Mouse (Mus musculus) liver, embryonic 11.5 days (tissue): ENCODE measurements at regions not wholly inside any gene's neighbourhood (a gene's known extent, or its start where the extent isn't known, plus 50 kb on each side); places are given as distances from the start of the nearest gene placed in this dataset.

Source experiments
- ATAC-seq: fragments of 200-750 bp; cut with Nextera tagmentation; replicated peaks from 2 replicates; pipeline ENCODE4 v1.8.0; 2017; ENCODE audit warnings: moderate number of reproducible peaks, mild to moderate bottlenecking, moderate TSS enrichment, moderate library complexity; ENCODE audit not compliant: low FRiP score
- DNase-seq: peaks from one replicate; pipeline ENCODE4 v3.0.0-alpha.2; 2017; ENCODE audit warnings: low spot score
- H3K27ac ChIP-seq: fragments of 300-500 bp; sonication (generic); 2 replicates; pipeline ENCODE4 v1.5.1; 2014; ENCODE audit warnings: mild to moderate bottlenecking, low read depth, low read length, control low read depth
- H3K27me3 ChIP-seq: fragments of 300-500 bp; sonication (generic); replicated peaks from 2 replicates; pipeline ENCODE4 v1.6.1; 2014; ENCODE audit warnings: low read length, mixed read lengths; ENCODE audit not compliant: control insufficient read depth, insufficient read depth
- H3K36me3 ChIP-seq: fragments of 300-500 bp; sonication (generic); 2 replicates; pipeline ENCODE4 v1.6.1; 2014; ENCODE audit warnings: mild to moderate bottlenecking, low read length, moderate library complexity, mixed read lengths; ENCODE audit not compliant: control insufficient read depth, insufficient read depth
- H3K4me1 ChIP-seq: fragments of 300-500 bp; sonication (generic); replicated peaks from 2 replicates; pipeline ENCODE4 v1.6.1; 2014; ENCODE audit warnings: low read length, mixed read lengths; ENCODE audit not compliant: control insufficient read depth, insufficient read depth
- H3K4me2 ChIP-seq: fragments of 300-500 bp; sonication (generic); 2 replicates; pipeline ENCODE4 v1.6.1; 2014; ENCODE audit warnings: mild to moderate bottlenecking, control low read depth, moderate library complexity
- H3K4me3 ChIP-seq: fragments of 300-500 bp; sonication (generic); 2 replicates; pipeline ENCODE4 v1.5.1; 2014; ENCODE audit warnings: low read depth, low read length, control low read depth
- H3K9ac ChIP-seq: fragments of 300-500 bp; sonication (generic); 2 replicates; pipeline ENCODE4 v1.6.1; 2014; ENCODE audit warnings: low read depth, low read length, control low read depth
- H3K9me3 ChIP-seq: fragments of 300-500 bp; sonication (generic); 2 replicates; pipeline ENCODE4 v1.6.1; 2016; ENCODE audit warnings: low read length, inconsistent platforms, mixed read lengths; ENCODE audit not compliant: control insufficient read depth
- WGBS: fragments of 180-500 bp; shearing (Covaris S2); extraction: QIAGEN DNeasy Blood & Tissue Kit; methylation state at CpG from one replicate; pipeline ENCODE4 v1.1.7; 2014; 5-methylcytosine and 5-hydroxymethylcytosine counted together

DNA sequence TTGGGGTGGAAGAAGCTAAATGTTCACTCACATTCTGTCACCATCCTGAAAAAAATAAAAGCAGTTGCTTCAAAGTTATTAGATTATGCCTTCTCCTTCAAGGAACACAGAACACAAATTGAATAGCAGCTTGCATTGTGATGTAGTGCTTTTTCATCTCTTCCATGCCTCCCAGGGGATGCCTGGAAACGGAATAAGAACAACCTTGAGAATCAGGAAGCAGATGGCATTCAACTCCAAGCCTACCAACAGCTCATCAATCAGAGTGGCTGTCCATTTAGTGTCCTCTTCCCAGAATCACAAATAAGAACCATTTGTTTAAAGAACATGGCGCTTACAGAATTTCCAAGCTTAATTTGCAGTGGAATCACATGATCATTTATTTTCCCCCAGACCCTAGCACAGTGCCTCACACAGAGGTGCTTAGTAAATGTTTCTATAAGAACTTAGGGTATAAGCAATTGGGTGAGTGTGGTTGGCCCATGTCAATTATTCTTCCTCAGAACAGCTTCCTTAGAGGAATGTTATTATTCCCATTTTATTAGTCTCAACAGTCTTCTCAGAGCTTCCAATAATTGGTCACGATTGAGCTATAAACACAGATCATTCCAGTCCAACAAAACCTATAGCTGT, 70.6 kb upstream of the C1qtnf7 start:
- H3K4me2 ChIP-seq: no peak overlapping the region
- DNase-seq: no peak
- 71% methylated on average over 3 of the region's 3 CpGs for WGBS

DNA sequence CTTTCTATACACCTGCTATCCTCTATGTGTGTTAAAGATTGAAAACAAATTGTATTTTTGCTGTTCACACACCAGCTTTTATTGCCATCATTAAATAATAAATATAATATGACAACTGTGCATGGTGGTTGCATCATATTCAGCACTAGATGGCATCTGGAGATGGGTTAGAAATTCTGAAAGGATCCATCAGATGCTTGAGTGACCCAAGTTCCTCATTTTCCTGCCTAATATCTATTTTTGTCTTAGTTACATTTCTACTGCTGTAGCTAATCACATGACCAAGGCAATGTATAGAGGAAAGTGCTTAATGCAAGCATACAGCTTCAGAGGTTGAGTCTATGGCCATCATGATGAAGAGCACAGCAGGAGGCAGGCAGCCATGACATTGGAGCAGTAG, 69.7 kb upstream of the C1qtnf7 start:
- Histone ChIP-seq H3K27ac (no peak overlapping the region), H3K36me3 (no peaks in the 10 kb centered on the region), H3K27me3 (no peaks in the 10 kb centered on the region), H3K9ac (no peak overlapping the region), H3K4me3 (no peak overlapping the region), H3K9me3 (no peaks in the 10 kb centered on the region), H3K4me1 (no peaks in the 10 kb centered on the region), H3K4me2 (no peak overlapping the region)
- ATAC-seq (no peak), DNase-seq (no peak)

More for the DNA sequence above, 70.6 kb upstream of the C1qtnf7 start:
- H3K4me3 ChIP-seq: no peak overlapping the region
- H3K27ac ChIP-seq: no peak overlapping the region
- no peak overlapping the region for H3K9ac ChIP-seq
- ATAC-seq: no peak
- H3K27me3 ChIP-seq: no peaks in the 10 kb centered on the region
- no peaks in the 10 kb centered on the region for H3K36me3 ChIP-seq
- no peaks in the 10 kb centered on the region for H3K9me3 ChIP-seq
- H3K4me1 ChIP-seq: no peaks in the 10 kb centered on the region

GRCm38 (mm10) chr5:43446295-43446694, 69.0 kb upstream of the C1qtnf7 start:
- DNase-seq (no peak), ATAC-seq (no peak)
- Histone ChIP-seq H3K9me3 (no peaks in the 10 kb centered on the region), H3K4me1 (no peaks in the 10 kb centered on the region), H3K36me3 (no peaks in the 10 kb centered on the region), H3K9ac (no peak overlapping the region), H3K4me2 (no peak overlapping the region), H3K4me3 (no peak overlapping the region), H3K27me3 (no peaks in the 10 kb centered on the region), H3K27ac (no peak overlapping the region)

DNA sequence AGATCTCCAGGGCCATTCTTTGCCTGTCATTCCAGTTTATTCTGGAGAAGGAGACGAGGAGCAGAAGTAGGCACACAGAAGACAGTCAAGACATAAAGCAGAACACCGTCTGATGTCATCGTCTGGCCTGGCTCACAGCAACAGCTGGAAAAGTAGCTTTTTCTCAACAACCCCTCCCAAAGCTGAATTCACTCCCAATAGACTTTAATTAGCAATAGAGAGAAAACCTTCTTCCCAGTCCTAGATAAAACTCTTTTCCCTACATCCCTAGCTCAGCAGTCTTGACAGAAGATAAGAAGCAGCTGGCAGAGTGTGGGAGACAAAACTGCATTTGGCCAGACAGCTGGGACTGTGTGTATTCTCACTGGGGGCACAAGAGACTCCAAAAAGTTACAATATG, 59.3 kb upstream of the C1qtnf7 start:
- Histone ChIP-seq H3K4me1 (no peaks in the 10 kb centered on the region), H3K9ac (no peak overlapping the region), H3K4me3 (no peak overlapping the region), H3K9me3 (no peaks in the 10 kb centered on the region), H3K27me3 (no peaks in the 10 kb centered on the region), H3K27ac (no peak overlapping the region), H3K36me3 (no peaks in the 10 kb centered on the region), H3K4me2 (no peak overlapping the region)
- 52% methylated on average over 3 of the region's 3 CpGs for WGBS
- DNase-seq (no peak), ATAC-seq (no peak; the same call in 1 of the 2 replicates)

- 72% methylated on average over 7 of the region's 7 CpGs for WGBS
- Histone ChIP-seq H3K27ac (no peak overlapping the region), H3K4me2 (no peak overlapping the region), H3K27me3 (no peaks in the 10 kb centered on the region), H3K36me3 (no peaks in the 10 kb centered on the region), H3K9ac (no peak overlapping the region), H3K4me3 (no peak overlapping the region), H3K9me3 (no peaks in the 10 kb centered on the region), H3K4me1 (no peaks in the 10 kb centered on the region)
- DNase-seq (no peak), ATAC-seq (no peak)
Measured at GRCm38 (mm10) chr5:43457725-43458124, 57.6 kb upstream of the C1qtnf7 start.

DNA sequence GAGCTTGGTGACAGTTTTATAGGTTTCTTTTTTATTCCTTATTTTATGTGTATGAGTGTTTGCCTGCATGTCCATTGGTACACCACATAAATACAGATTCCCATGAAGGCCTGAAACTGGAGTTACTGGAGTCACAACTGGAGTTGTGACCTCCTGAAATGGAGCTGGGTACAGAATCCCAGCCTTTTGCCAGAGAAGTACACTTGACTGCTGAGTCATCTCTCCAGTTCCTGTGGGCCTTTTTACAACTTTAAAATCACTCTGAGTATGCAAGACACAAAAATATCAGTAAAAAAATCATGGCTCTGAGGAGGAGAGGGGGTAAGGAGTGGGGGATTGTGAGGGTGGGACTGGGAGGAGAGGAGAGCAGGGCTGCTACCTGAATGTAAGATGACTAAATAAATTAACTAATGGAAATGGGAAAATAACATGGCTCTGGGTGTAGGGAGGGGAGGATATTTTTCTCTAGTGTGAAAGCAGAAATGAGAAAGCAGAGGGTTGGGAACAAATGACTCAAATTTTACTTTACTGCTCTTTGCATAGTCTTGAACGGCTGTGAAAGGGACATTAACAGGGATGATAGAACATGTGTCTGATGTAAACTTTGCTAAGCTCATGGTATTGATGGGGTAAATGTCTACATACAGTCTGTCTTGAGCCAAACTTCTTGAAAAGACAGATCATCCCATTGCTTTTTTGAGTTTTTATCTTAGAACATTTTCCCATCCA, 53.2 kb upstream of the C1qtnf7 start:
- no peak overlapping the region for H3K4me2 ChIP-seq
- H3K27ac ChIP-seq: no peak overlapping the region
- H3K4me3 ChIP-seq: no peak overlapping the region
- H3K9me3 ChIP-seq: no peaks in the 10 kb centered on the region
- ATAC-seq: no peak
- H3K36me3 ChIP-seq: no peaks in the 10 kb centered on the region
- H3K4me1 ChIP-seq: no peaks in the 10 kb centered on the region
- no peaks in the 10 kb centered on the region for H3K27me3 ChIP-seq
- H3K9ac ChIP-seq: no peak overlapping the region
- DNase-seq: no peak
- 79% methylated on average over 1 of the region's 1 CpGs for WGBS
